Mouse (Mus musculus) yolk sac, embryonic 10.5 days (tissue): ENCODE measurements around the gene Aes.

Experiments used
- DNase-seq: peaks from one replicate; pipeline ENCODE4 v3.0.0-alpha.2; 2017; ENCODE audit warnings: low spot score

Gene Aes

DNA sequence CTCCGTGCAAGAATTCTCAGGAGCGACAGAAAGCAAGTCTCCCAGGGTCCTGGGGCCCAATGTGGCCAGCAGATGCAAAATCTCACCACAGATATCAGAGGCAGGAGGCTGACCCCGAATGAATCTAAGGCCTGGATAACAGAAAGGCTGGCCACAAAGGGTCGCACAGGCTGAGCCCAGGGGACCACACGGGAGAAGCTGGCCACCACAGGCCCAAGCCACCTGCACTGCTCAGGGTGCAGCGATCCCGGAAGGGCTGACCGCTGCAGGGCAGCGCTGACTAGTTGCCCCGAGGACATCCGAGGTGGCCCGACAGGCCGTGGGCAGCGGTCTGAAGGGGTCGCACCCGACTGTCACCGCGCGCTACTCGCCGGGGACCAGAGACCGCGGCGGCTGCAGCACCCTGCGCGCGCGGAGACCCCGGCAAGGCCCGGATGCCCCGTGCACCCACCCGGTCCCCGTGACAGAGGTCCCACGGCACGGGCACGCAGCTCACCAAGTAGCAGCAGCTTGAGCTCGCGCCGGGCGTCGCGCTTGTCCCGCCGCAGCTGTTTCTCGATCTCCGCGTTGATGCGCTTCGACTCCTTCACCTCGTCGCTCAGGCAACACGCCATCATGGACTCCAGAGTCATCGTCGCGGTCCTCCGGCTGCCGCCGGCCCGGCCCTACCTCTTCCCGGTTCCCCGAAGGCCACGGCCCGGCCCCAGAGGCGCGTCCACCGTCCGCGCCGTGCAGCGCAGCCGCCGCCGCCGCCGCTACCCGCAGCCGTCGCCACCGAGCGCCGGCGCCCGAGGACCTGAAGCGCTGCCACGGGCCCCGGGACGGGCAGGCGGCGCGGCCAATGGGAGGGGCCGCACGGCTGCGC lies 14.8 kb upstream of the Aes start:
- DNase-seq: no peak

DNA sequence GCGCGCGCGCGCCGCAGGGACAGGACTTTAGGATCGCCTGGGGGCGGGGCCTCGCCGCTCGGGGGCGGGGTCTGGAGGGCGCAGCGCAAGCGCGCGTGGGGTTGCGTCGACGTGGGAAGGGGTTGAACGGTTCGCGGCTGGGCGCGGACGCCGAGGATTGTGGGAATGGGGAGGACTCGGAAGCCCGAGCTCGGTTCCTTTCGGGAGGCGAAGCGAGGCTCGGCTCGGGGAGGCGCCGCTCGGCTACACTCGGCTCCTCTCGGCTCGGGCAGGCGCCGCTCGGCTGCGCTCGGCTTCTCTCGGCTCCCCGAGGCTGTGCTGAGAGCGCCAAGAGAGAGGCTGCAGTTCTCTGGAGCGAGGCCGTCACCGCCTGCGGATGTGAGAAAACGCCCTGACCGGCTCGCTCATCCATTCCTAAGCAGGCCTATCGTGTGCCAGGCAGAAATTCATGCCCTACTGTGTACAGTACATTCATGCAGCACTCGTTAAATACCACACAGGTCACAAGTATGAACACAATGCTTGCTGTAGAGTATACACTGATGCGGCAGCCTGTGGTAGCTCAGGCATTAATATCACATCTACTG lies 14.0 kb upstream of the Aes start, which contains the start of gene Gna11:
Gna11 (minus strand) TSS at position 30 of the 587 bp plus-strand sequence.
- peak; percentile 99 for DNase-seq

DNA sequence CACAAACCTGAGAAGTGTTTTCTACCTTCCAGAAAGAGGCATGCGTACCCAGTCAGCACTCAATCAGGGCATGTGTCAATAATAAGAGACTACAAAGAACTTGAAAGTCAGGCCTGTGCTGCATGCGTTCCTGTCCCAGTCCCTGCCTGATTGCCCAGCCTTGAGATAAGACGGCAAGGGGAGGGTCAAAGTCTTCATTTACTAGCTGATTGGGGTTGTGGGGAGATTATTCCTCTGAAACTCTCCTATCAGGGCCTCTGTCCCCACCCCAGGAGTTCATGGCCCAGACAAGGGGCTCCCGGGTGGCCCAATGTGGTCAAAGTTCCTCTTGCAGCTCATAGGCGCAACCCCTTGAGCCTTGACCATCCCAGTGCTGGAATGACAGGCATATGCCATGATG lies 13.0 kb upstream of the Aes start:
- DNase-seq: peak; percentile 80

DNA sequence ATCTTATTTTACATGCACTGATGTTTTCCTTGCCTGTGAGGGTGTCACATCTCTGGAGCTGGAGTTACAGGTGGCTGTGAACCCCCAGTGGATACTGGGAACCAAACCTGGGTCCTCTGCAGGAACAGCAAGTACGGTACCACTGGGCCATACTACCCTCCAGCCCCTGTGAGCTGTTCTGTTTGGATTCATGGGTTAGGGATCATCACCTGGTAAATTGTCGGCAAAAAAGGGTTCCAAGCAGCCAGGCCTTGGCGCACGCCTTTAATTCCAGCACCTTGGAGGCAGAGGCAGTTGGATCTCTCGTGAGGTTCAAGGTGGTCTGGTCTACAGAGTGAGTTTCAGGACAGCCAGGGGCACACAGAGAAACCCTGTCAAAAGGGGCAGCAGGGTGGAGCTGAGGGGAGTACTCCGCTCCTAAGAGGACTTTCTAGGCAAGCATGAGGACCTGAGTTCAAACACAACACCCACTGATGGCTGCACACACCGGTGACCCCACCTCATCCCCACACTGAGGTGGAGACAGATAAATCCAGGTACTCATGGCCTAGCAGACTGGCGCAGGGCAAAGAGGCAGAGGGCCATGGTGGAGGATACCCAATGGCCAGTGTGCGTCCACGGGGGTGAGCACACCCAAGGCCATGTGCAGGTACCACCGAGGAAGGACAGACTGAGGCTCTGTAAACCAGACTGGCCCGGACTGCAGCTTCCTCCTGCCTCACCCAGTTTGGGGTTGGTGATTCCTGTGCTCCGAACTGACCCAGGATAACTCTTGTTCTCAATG lies 12.3 kb upstream of the Aes start:
- no peak for DNase-seq

DNA sequence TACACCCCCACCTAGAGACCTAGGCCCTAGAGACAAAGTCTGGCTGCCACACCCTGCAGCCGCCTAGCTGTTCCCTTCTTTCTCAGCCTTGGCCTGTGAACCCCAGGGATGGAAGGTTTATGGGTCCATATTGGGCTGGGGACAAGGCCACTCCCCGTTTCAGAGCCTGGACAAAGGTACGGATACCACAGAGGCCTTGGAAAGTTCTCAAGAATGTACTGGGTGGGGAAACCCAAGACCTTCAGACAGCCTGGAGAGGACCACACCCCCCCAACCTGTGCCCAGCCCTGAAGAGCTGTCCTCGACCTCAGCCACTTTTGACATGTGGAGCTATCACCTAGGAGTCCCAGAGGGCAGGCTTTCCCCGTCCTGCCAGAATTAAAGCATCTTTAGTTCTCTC lies 10.3 kb upstream of the Aes start:
- no peak for DNase-seq

DNA sequence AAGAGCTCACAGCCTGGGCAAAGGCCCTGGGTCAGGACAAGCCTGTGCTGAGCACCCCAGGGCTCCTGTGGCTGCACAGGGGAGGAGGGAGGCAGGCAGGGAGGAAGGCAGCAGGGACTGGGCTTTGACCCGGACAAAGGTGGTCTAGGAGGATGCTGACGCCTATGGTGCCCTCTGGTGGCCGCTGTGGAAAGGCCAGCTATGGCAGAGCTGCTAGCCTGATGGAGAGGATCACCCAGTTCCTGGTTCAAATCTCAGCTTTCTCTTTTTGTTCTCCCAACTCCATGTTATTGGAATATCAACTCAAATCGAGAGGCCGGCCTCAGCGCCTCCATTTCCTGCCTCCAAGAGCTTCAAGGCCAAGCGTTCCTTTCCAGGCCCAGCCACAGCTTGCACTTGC lies 9.0 kb upstream of the Aes start:
- no peak for DNase-seq

DNA sequence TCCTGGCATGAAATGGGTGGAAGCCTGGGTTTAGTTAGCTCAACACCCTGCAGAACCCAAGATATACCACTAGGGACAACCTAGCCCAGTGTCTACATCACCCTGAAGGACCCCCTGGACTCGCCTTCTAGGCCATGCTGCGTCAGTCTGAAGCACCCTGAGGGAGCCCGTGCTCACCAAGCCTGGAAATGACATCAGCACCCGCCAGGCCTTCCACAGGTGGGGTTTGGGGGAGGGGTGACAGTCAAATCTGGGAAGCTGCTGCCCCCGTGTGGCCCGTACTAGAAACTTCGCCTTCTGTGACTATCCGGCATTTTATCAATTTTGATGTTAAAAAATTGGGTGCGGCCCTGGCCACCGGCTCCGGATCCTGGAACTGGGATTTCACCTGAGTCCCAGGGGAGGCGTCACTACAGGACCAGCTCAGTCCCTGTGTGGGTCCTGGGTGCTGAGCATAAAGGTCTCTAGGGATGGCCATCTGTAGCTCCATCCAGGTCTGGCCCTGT lies 7.6 kb upstream of the Aes start:
- DNase-seq: peak; percentile 84

DNA sequence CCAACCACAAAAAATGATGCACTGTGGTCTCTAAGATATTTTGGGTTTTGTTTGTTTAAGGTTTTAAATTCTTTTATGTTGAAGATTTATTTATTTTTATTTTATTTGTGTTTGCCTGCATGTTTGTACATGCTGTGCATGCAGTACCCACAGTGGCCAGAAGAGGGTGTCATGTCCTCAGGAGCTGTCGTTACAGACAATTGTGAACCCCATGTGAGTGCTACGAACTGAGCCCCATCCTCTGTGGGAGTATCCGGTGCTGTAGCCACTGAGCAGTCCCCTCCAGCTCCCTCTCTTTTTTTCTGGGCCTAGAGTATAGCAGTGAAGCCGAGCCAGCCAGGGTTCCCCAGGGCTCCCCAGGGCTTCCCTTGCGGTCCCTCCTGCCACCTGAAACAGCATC lies 6.1 kb upstream of the Aes start:
- no peak for DNase-seq

DNA sequence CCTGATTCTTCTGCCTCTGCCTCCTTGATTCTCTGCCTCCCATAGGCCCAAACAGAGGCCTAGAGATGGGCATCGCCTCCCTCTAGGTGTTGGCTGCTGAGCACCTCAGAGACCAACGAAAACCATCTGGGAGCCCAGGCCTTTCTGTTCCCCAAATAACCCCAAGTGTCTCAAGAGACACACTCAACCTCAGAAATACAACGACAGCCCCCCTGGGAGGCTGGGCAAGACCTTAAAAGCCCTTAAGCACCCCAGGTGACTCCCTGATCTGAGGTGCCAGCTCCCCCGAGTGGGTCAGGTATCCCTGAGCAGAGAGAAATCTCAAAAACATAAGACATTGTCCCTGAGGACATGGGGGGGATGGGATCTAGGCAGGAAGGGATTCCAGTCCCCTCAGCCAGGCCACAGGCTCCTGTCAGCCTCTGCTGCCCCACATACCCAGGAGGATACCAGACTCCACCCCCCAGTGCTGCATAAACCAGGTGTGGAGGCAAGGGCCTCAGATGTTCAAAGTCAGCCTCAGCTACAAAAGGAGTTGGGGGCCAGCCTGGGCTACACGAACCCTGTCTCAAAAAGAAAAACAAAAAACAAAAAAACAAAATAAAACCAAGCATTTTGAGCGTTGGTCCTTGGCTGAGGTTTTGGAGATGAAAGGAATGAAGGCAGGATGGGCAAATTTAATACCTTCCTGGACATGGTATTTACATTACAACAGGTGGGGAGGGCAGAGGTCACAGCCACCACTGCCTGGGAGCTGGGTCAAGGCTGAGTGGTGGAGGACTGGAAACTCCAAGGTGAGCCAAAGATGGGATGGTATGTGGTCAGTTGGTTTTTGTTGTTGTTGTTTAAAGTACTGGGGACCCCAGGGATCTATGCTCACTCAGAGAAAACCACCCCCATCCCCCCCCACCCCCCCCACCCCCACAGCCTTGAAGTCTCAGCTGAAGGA lies 5.2 kb upstream of the Aes start:
- no peak for DNase-seq

DNA sequence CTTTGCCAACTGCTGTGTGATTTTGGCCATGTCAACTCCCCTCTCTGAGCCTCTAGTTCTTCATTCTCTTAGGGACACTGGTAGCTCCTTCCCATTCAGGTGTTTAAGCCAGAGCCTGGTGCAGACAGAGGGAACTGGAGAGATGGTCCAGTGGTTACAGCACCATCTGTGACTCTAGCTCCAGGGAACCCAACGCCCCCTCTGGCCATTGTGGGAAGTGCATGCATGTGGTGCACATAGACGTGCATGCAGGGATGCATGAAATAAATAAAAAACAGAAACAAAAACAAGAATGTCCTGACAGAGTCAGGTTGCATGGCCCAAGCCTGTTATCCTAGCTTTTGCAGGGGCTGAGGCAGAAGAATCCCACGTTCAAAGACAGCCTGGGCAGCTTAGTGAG lies 3.0 kb upstream of the Aes start:
- DNase-seq: no peak

DNA sequence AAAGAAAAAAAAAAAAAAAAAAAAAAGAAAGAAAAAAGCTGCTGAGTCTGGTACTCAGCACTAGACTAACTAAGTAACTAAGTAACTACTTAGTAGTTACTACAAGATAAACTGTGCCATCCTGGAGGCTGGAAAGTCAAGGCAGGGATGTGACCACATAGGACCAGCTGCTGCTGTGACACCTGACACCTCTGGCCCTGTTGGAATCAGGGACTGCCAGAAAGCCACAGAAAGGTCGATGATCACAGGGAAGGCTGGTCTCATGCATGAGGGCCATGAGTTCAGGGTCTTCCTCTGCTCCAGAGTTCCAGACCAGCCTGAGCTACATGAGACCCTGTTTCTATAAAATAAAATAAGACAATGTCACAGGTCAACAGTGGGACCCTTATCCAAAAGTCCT lies 1.8 kb upstream of the Aes start:
- DNase-seq: no peak

DNA sequence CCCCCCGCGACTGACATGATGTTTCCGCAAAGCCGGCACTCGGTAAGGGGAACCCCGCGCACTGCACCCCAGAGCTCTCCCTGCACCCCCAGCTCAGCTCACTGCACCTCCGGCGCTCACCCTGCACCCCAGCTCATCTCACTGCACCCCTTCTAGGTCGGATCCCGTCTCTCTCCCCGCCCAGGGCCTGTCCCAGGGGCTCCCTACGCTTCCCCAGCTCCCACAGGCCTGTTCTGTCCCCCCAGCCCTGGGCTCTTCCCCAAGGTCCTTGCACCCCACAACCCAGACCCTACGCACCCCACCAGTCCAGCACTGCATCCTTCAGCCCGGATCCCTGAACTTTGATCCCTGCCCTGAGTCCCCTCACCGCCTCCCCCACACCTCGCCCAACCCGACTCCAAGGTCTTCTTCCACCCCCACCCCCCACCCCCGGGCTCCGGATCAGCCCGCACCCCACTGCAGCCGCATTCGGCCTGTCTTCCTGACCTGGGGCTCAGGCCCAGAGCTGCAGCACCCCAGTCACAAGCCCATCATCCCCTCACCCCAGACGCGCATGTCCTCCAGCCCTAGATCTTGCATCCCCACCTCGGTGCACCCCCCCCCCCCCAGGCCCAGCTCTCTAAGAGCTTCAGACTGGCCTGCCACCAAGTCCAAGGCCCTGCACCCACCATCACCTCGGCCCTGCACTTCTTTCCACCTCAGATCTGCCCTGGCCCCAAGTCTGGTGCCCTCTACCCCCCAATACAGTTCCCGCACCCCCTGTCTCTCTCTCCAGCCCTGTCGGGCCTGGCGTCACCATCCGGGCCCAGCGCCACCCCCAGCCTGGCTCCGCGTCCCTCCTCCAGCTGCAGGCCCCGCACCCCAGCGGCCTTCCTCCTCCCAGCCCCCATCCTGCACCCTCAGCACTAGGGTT lies 595 bp downstream of the Aes start:
- DNase-seq: no peak

DNA sequence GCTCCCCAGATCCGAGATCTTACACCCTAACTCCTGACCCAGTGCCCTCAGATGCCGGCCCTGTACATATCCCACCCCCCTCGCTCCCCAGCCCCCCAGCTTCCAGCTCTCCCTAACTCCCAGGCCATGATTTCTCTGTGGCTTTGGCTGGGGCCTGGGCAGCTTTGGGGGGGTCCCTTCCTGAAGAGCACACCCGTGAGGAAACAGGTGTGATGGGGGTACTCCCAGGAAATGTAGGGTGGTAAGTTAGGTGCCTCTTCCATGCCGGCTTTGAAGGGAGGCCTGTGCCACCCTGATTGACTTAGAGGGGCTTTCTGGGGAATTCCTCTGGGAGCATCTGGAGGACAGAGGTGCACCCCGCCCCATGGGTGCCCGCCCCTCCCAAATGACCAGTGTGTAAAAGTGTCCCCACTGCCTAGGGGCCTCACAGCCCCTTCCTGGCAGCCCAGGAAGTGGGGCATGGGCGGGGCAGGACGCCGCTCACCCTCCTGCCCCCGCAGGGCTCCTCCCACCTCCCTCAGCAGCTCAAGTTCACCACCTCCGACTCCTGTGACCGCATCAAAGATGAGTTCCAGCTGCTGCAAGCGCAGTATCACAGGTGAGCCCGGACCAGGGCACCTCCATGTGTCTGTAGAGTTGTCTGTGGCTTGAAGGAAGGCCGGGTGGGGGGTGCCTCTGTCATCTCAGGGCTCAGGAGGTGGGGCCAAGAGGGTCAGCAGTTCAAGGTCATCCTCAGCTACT lies 1.6 kb downstream of the Aes start:
- DNase-seq: no peak

DNA sequence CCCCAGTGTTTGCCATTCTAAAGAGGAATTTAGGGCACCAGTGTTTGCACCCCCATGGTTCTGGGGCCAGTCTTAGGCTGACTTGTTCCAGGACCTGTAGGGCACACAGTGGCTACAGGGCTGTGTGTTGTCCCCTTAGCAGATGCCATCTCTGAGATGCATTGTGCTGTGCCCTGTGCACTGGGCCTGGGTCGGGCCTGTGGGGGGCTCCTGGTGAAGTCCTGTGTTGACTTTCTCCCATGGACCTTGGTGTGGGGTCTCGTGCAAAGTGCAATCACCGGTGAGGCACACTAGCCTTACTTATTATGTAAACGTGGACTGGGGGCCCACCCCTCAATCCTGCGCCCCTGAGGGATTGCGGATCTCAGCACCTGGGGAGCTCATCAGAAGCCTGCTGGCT lies 3.1 kb downstream of the Aes start:
- DNase-seq: no peak

DNA sequence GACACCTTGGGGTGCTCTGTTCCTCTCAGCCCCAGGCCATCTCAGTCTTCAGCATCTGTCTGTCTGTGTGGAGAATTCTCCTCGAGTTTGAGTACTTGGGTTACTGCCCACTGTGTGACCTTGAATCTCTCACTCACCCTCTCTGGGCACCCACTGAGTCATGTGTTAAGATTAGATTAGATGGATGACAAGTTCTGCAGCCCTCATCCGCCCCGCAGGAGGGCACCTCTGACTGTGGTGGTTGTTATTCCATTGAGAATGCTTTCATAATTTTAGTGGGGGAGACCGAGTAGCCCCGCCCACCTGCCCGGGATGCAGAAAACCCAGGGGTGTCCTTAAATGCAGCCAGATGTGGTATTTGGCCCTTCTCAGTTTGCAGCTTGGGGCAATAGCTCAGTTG lies 4.2 kb downstream of the Aes start:
- DNase-seq: no peak

DNA sequence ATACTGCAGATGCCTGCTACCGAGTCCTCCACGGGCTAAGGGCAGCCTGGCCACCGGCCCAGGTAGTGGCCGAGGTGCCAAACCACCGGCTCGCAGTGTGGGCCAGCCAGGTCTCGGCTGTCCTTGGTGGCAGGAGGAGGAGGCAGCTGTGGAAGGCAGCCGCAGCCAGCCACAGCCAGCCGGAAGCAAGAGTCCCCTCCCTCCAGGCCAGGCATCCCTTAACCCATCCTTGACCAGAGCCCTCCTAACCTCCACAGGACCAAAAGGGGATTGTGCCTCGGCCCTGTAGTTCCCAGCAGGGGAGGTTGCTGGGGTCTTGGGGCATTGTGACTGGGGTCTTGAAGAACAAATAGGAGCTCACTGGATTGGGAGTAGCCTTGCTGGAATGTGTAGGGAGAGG lies 4.9 kb downstream of the Aes start:
- DNase-seq: peak; percentile 60

DNA sequence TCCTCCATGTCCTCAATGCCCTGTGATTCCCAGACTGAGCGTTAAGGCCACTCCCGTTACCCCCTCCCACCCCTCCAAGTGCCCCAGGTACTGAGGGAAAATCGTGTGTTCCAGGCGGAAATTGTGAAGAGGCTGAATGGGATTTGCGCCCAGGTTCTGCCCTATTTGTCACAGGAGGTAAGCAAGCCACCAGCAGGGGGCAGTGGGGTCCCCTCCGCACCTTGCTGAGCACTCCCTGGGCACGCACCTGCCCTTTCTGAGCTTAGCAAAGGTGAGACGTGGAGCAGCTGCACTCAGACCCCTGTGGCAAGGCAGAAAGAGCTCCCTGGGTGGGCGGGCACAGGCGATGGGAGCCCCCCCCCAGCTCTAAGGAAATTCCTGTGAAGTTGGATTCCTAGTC lies 5.4 kb downstream of the Aes start:
- no peak for DNase-seq

DNA sequence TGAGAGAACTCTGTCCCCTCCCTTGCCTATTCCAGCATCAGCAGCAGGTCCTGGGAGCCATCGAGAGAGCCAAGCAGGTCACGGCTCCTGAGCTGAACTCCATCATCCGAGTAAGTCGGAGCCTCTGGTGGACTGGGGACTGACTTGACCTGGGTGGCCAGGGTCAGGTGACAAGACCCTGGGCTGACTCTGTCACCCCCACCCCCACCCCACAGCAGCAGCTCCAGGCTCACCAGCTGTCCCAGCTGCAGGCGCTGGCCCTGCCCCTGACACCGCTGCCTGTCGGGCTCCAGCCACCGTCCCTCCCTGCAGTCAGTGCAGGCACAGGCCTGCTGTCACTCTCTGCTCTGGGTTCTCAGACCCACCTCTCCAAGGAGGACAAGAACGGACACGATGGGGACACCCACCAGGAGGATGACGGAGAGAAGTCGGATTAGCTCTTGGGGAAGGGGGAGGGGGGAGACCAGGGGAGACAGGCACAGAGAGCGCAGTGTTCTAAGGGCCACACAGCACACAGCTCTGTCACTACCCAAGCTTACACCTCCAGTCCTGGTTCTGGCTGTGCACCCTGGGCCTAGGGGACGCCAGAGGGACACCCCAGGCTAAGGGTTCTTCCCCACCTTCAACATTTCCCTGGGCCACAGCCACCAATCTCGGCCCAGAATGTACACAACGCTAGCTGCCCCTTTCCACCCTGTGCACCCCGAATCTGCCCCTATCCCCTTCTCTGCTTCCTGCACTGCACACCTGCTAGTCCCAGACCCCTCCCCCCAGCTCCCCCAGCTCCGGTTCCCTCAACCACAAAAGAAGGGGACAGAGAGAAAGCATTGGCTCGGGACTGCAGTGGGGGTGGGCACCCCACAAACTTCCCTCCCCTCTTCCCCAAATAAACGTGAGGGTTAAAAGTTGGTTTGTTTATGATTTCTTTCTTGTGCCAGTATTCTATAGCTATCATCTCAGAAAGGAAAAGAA lies 6.3 kb downstream of the Aes start:
- no peak for DNase-seq
